Mouse (Mus musculus): Measurements from ENCODE around the gene Lst1.
A peak's percentile ranks its signal among the peaks of the same experiment; 100 is the strongest.

- TF ChIP-seq RCOR1 (conservative IDR thresholded peaks at IDR 0.05; ENCODE audit: low read depth, low read length) (no peak), ZNF384 (IDR thresholded peaks at IDR 0.05; ENCODE audit: low read depth, low read length) (no peak), CTCF (conservative IDR thresholded peaks at IDR 0.05 in 1 of 2, IDR thresholded peaks at IDR 0.05 in 1 of 2; ENCODE audit: low read depth in 2 of 2, low read length in 2 of 2) (no peak), MAZ (IDR thresholded peaks at IDR 0.05; ENCODE audit: low read depth, low read length) (peak; percentile 62; the same call in 1 of the 2 replicates), ZKSCAN1 (IDR thresholded peaks at IDR 0.05; ENCODE audit: borderline replicate concordance, low read depth, low read length) (no peak), POLR2AphosphoS2 (IDR thresholded peaks at IDR 0.05; ENCODE audit: low read depth, low read length) (no peak), EP300 (IDR thresholded peaks at IDR 0.05; ENCODE audit: low read length) (no peak), KAT2A (IDR thresholded peaks at IDR 0.05; ENCODE audit: insufficient replicate concordance, low read length) (no peak), ELF1 (IDR thresholded peaks at IDR 0.05; ENCODE audit: low read depth, low read length) (no peak), BHLHE40 (IDR thresholded peaks at IDR 0.05; ENCODE audit: low read depth, low read length) (peak; percentile 45), MAX (IDR thresholded peaks at IDR 0.05; ENCODE audit: low read length) (peak; percentile 66; the same call in 1 of the 2 replicates), CHD1 (IDR thresholded peaks at IDR 0.05; ENCODE audit: low read depth, low read length) (no peak), GABPA (IDR thresholded peaks at IDR 0.05; ENCODE audit: insufficient replicate concordance, low read depth, low read length) (no peak)
Observed at GRCm38 (mm10) chr17:35197126-35197525, 8.9 kb upstream of the Lst1 start.

Data from CH12.LX (cell line).